Mouse (Mus musculus) bone marrow macrophage, adult 2 months (primary cell): Measurements from ENCODE around the gene Rapgef4.

Experiments
- CTCF ChIP-seq: IDR thresholded peaks from 2 replicates; pipeline ENCODE4 v1.5.1; 2012; ENCODE audit warnings: low read depth, mild to moderate bottlenecking, low read length, moderate library complexity
- POLR2A ChIP-seq: IDR thresholded peaks from 2 replicates; pipeline ENCODE4 v1.6.1; 2012; ENCODE audit warnings: mild to moderate bottlenecking, low read depth, low read length, borderline replicate concordance

- TF ChIP-seq POLR2A (no peak), CTCF (no peak)
Measured at GRCm38 (mm10) chr2:71981343-71981851, 357 bp downstream of the Rapgef4 start.
